Mouse (Mus musculus): ENCODE results near the gene Nckap5. TPM values are rescaled to one million over a fixed set of nuclear protein-coding genes. Genes with fewer than 3 reads are reported as not detected.
A peak's percentile ranks its signal among the peaks of the same experiment; 100 is the strongest.

The Nckap5 gene
- polyA plus RNA-seq, 1 experiment from 2014 or later = 1.1 TPM

- H3K4me1 ChIP-seq (ENCODE audit: insufficient read depth) = no peaks in the 10 kb centered on the region
- H3K27ac ChIP-seq (ENCODE audit: low read depth) = no peak overlapping the region
- no peaks in the 10 kb centered on the region for H3K9me3 ChIP-seq (ENCODE audit: low read length)
- H3K4me3 ChIP-seq (ENCODE audit: low read depth, low read length) = no peak overlapping the region
- no peak overlapping the region for H3K9ac ChIP-seq (replicated peaks)
- no peak for DNase-seq
- no peak overlapping the region for H3K4me2 ChIP-seq (ENCODE audit: low read depth, low read length)
- WGBS (ENCODE audit: insufficient replicate concordance) = 45% methylated on average over 5 of the region's 5 CpGs
- no peaks in the 10 kb centered on the region for H3K27me3 ChIP-seq (ENCODE audit: insufficient read depth, low read length)
- ATAC-seq = no peak
- TF ChIP-seq EP300 (IDR thresholded peaks at IDR 0.05; ENCODE audit: low read depth) (no peak), CTCF (IDR thresholded peaks at IDR 0.05; ENCODE audit: low read depth) (no peak)
- H3K36me3 ChIP-seq (replicated peaks; ENCODE audit: insufficient read depth, low read length) = no peaks in the 10 kb centered on the region
Measured at GRCm38 (mm10) chr1:126005672-126006071, 824.9 kb downstream of the Nckap5 start.

DNA sequence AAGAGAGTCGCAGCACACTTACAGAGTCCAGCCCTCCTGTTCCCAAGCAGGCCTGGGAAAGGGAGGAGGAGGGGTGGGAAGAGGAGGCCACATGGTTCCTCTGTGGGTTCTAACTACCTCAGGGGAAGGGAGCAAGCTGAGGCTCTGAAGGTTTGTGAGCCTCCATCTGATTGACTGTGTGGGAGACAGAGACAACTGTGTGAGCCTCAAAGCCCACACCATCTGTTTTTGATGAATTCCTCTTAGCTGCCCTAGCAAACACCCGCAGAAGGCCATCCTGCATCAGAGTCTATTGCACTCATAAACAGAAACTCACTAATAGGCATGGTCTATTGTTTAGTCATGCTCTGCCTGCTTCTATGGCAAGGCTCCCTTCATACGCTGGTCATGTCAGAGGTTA is 834.1 kb downstream of the Nckap5 start:
- Histone ChIP-seq H3K27ac (ENCODE audit: low read depth) (no peak overlapping the region), H3K36me3 (replicated peaks; ENCODE audit: insufficient read depth, low read length) (no peaks in the 10 kb centered on the region), H3K27me3 (ENCODE audit: insufficient read depth, low read length) (no peaks in the 10 kb centered on the region), H3K4me2 (ENCODE audit: low read depth, low read length) (no peak overlapping the region), H3K9me3 (ENCODE audit: low read length) (no peaks in the 10 kb centered on the region), H3K9ac (replicated peaks) (no peak overlapping the region), H3K4me1 (ENCODE audit: insufficient read depth) (no peaks in the 10 kb centered on the region), H3K4me3 (ENCODE audit: low read depth, low read length) (no peak overlapping the region)
- TF ChIP-seq EP300 (IDR thresholded peaks at IDR 0.05; ENCODE audit: low read depth) = no peak
- no peak for TF ChIP-seq CTCF (IDR thresholded peaks at IDR 0.05; ENCODE audit: low read depth)
- no peak for DNase-seq
- WGBS (ENCODE audit: insufficient replicate concordance) = 54% methylated on average over 3 of the region's 3 CpGs
- ATAC-seq = no peak

GRCm38 (mm10) chr1:125987803-125988202 is 842.8 kb downstream of the Nckap5 start:
- ATAC-seq (no peak), DNase-seq (no peak)
- Histone ChIP-seq H3K9ac (replicated peaks) (no peak overlapping the region), H3K27ac (ENCODE audit: low read depth) (no peak overlapping the region), H3K4me2 (ENCODE audit: low read depth, low read length) (no peak overlapping the region), H3K4me3 (ENCODE audit: low read depth, low read length) (no peak overlapping the region), H3K36me3 (replicated peaks; ENCODE audit: insufficient read depth, low read length) (no peaks in the 10 kb centered on the region), H3K9me3 (ENCODE audit: low read length) (no peaks in the 10 kb centered on the region), H3K4me1 (ENCODE audit: insufficient read depth) (no peaks in the 10 kb centered on the region), H3K27me3 (ENCODE audit: insufficient read depth, low read length) (no peaks in the 10 kb centered on the region)
- TF ChIP-seq EP300 (IDR thresholded peaks at IDR 0.05; ENCODE audit: low read depth) (no peak), CTCF (IDR thresholded peaks at IDR 0.05; ENCODE audit: low read depth) (no peak)
- 79% methylated on average over 3 of the region's 3 CpGs for WGBS (ENCODE audit: insufficient replicate concordance)

GRCm38 (mm10) chr1:125984570-125984969 is 846.0 kb downstream of the Nckap5 start:
- DNase-seq (no peak), ATAC-seq (no peak)
- no peak overlapping the region for H3K4me2 ChIP-seq (ENCODE audit: low read depth, low read length)
- 59% methylated on average over 2 of the region's 2 CpGs for WGBS (ENCODE audit: insufficient replicate concordance)
- H3K9ac ChIP-seq (replicated peaks) = no peak overlapping the region
- H3K36me3 ChIP-seq (replicated peaks; ENCODE audit: insufficient read depth, low read length) = no peaks in the 10 kb centered on the region
- no peaks in the 10 kb centered on the region for H3K9me3 ChIP-seq (ENCODE audit: low read length)
- H3K4me3 ChIP-seq (ENCODE audit: low read depth, low read length) = no peak overlapping the region
- H3K4me1 ChIP-seq (ENCODE audit: insufficient read depth) = no peaks in the 10 kb centered on the region
- H3K27ac ChIP-seq (ENCODE audit: low read depth) = no peak overlapping the region
- H3K27me3 ChIP-seq (ENCODE audit: insufficient read depth, low read length) = no peaks in the 10 kb centered on the region
- TF ChIP-seq EP300 (IDR thresholded peaks at IDR 0.05; ENCODE audit: low read depth) = no peak
- no peak for TF ChIP-seq CTCF (IDR thresholded peaks at IDR 0.05; ENCODE audit: low read depth)

GRCm38 (mm10) chr1:125974649-125975048 is 856.0 kb downstream of the Nckap5 start:
- Histone ChIP-seq H3K4me2 (ENCODE audit: low read depth, low read length) (no peak overlapping the region), H3K36me3 (replicated peaks; ENCODE audit: insufficient read depth, low read length) (no peaks in the 10 kb centered on the region), H3K27ac (ENCODE audit: low read depth) (no peak overlapping the region), H3K4me3 (ENCODE audit: low read depth, low read length) (no peak overlapping the region), H3K27me3 (ENCODE audit: insufficient read depth, low read length) (no peaks in the 10 kb centered on the region), H3K9ac (replicated peaks) (no peak overlapping the region), H3K9me3 (ENCODE audit: low read length) (no peaks in the 10 kb centered on the region), H3K4me1 (ENCODE audit: insufficient read depth) (no peaks in the 10 kb centered on the region)
- no peak for TF ChIP-seq CTCF (IDR thresholded peaks at IDR 0.05; ENCODE audit: low read depth)
- no peak for TF ChIP-seq EP300 (IDR thresholded peaks at IDR 0.05; ENCODE audit: low read depth)
- WGBS (ENCODE audit: insufficient replicate concordance) = 76% methylated on average over 3 of the region's 3 CpGs
- DNase-seq (no peak), ATAC-seq (no peak)

- DNase-seq (no peak), ATAC-seq (no peak)
- no peaks in the 10 kb centered on the region for H3K9me3 ChIP-seq (ENCODE audit: low read length)
- peaks cover 5% of the 10 kb centered on the region; the same call in 1 of the 2 replicates for H3K4me1 ChIP-seq (ENCODE audit: insufficient read depth)
- no peak overlapping the region for H3K4me2 ChIP-seq (ENCODE audit: low read depth, low read length)
- H3K36me3 ChIP-seq (replicated peaks; ENCODE audit: insufficient read depth, low read length) = no peaks in the 10 kb centered on the region
- no peak for TF ChIP-seq EP300 (IDR thresholded peaks at IDR 0.05; ENCODE audit: low read depth)
- TF ChIP-seq CTCF (IDR thresholded peaks at IDR 0.05; ENCODE audit: low read depth) = no peak
- H3K4me3 ChIP-seq (ENCODE audit: low read depth, low read length) = no peak overlapping the region
- no peak overlapping the region for H3K27ac ChIP-seq (ENCODE audit: low read depth)
- H3K27me3 ChIP-seq (ENCODE audit: insufficient read depth, low read length) = no peaks in the 10 kb centered on the region
- WGBS (ENCODE audit: insufficient replicate concordance) = 68% methylated on average over 6 of the region's 6 CpGs
- no peak overlapping the region for H3K9ac ChIP-seq (replicated peaks)
Measured at GRCm38 (mm10) chr1:125971933-125972332, 858.7 kb downstream of the Nckap5 start.

DNA sequence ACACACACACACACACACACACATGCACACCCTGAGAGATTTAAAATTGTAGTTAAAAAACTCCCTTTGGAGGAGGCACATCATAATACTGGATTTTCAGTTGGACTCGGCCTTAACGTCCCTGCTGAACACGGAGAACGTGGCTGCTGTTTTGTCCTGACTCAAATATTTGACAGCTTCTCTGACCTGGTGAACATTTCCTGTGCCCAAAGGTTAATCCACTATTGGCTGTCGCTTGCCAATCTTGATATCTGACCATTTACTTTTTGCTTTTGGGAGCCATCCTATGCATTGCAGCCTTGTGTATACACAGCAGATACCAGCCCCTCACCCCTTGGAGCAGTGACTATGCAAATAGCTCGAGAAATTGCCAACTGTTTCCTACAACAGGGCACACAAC is 862.9 kb downstream of the Nckap5 start:
- WGBS (ENCODE audit: insufficient replicate concordance) = 48% methylated on average over 6 of the region's 6 CpGs
- H3K4me2 ChIP-seq (ENCODE audit: low read depth, low read length) = no peak overlapping the region
- no peaks in the 10 kb centered on the region for H3K36me3 ChIP-seq (replicated peaks; ENCODE audit: insufficient read depth, low read length)
- H3K9me3 ChIP-seq (ENCODE audit: low read length) = no peaks in the 10 kb centered on the region
- H3K9ac ChIP-seq (replicated peaks) = no peak overlapping the region
- H3K4me3 ChIP-seq (ENCODE audit: low read depth, low read length) = no peak overlapping the region
- ATAC-seq (peak; percentile 54), DNase-seq (peak; percentile 13)
- no peak overlapping the region for H3K27ac ChIP-seq (ENCODE audit: low read depth)
- H3K4me1 ChIP-seq (ENCODE audit: insufficient read depth) = peaks cover 5% of the 10 kb centered on the region; the same call in 1 of the 2 replicates
- TF ChIP-seq CTCF (IDR thresholded peaks at IDR 0.05; ENCODE audit: low read depth) = no peak
- TF ChIP-seq EP300 (IDR thresholded peaks at IDR 0.05; ENCODE audit: low read depth) = no peak
- no peaks in the 10 kb centered on the region for H3K27me3 ChIP-seq (ENCODE audit: insufficient read depth, low read length)

All from liver, postnatal 0 days (tissue).